ENCODE assay signal across 16 mouse cellular contexts in the genomic region with DNA sequence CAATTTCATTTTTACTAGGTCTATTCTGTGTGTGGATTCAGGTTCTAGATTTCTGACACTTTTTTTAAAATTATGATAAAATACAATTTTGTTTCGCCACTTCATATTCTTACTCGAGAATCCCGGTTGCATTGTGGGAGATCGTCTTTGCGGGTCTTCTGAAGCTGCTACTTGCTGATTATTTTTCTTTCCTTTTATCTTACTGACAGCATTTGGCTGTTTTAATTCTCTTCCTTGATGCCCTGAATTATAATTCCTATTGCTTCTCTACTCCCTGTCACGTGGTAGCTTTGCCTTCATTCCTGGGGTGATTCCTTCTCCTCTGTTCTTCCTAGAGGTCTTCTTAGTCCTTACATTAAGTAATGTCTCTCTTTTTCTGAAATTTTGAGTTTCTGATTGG.
"Had no signal": no experiment of that assay in that cellular context is flagged by ENCODE, and none has a peak within 500 bp of the region (broad histone marks: within the 10 kb centered on the region; RNA-seq: fewer than 3 reads in every experiment).

No protein-coding gene starts in this region.

- ATAC-seq: hindbrain, embryonic 16.5 days; inflammation-experienced regulatory T-cells, adult 6 months; intestine, embryonic 15.5 days; intestine, postnatal 0 days; liver, embryonic 12.5 days had no signal

- DNase-seq: gastrocnemius, postnatal 14 days; gastrocnemius, postnatal 36 days; heart, adult 18-20 months; heart, postnatal 10 days; heart, postnatal 4 days; kidney, adult 18-20 months; kidney, adult 8-10 months; kidney, postnatal 10 days; kidney, postnatal 25 days; kidney, postnatal 4 days; left cerebral cortex, postnatal 4 days had no signal
